Mouse (Mus musculus) small intestine, adult 2 months (tissue): ENCODE results near the gene Ctdnep1. TPM values are rescaled to one million over a fixed set of nuclear protein-coding genes. Genes with fewer than 3 reads are reported as not detected.

ENCODE experiments used
- H3K27ac ChIP-seq: fragments of 200-500 bp; 2 replicates; pipeline ENCODE4 v1.5.1; 2012; ENCODE audit warnings: low read depth, low read length, control low read depth, inconsistent platforms; ENCODE audit not compliant: insufficient read depth
- H3K27me3 ChIP-seq: fragments of 200-500 bp; 2 replicates; pipeline ENCODE4 v1.6.1; 2012; ENCODE audit warnings: mild to moderate bottlenecking, moderate library complexity, low read length, inconsistent platforms; ENCODE audit not compliant: control insufficient read depth, insufficient read depth
- H3K36me3 ChIP-seq: fragments of 200-500 bp; 2 replicates; pipeline ENCODE4 v1.6.1; 2012; ENCODE audit warnings: mild to moderate bottlenecking, low read length, control low read depth, inconsistent platforms; ENCODE audit not compliant: control insufficient read depth, insufficient read depth
- H3K4me1 ChIP-seq: fragments of 200-500 bp; 2 replicates; pipeline ENCODE4 v1.6.1; 2012; ENCODE audit warnings: low read length, inconsistent platforms, mixed read lengths; ENCODE audit not compliant: control insufficient read depth, insufficient read depth, insufficient read length
- H3K4me3 ChIP-seq: fragments of 200-500 bp; 2 replicates; pipeline ENCODE4 v1.5.1; 2012; ENCODE audit warnings: low read depth, mild to moderate bottlenecking, control low read depth, inconsistent platforms, low read length, moderate library complexity
- CTCF ChIP-seq: fragments of 200-500 bp; IDR thresholded peaks from 2 replicates; pipeline ENCODE4 v1.5.1; 2012; ENCODE audit warnings: low read depth, mild to moderate bottlenecking, control low read depth, inconsistent platforms, low read length, moderate library complexity, mixed read lengths; ENCODE audit not compliant: insufficient replicate concordance, insufficient read length; ENCODE audit errors: extremely low read depth
- POLR2A ChIP-seq: fragments of 200-500 bp; IDR thresholded peaks from 2 replicates; pipeline ENCODE4 v1.6.1; 2012; ENCODE audit warnings: low read depth, mild to moderate bottlenecking, control low read depth, inconsistent platforms, low read length, moderate library complexity
- WGBS: fragments of 180-500 bp; shearing (Covaris S2); methylation state at CpG from one replicate; pipeline ENCODE4 v1.1.7; 2018; 5-methylcytosine and 5-hydroxymethylcytosine counted together
- polyA plus RNA-seq: library from polyadenylated mRNA; depleted of rRNA; stranded (reverse); fragments of >200 nt; gene quantifications from 2 replicates; pipeline ENCODE4 v1.2.3, GENCODE M21; 2012

Ctdnep1 gene
- polyA plus RNA-seq, 1 experiment = 116 TPM

DNA sequence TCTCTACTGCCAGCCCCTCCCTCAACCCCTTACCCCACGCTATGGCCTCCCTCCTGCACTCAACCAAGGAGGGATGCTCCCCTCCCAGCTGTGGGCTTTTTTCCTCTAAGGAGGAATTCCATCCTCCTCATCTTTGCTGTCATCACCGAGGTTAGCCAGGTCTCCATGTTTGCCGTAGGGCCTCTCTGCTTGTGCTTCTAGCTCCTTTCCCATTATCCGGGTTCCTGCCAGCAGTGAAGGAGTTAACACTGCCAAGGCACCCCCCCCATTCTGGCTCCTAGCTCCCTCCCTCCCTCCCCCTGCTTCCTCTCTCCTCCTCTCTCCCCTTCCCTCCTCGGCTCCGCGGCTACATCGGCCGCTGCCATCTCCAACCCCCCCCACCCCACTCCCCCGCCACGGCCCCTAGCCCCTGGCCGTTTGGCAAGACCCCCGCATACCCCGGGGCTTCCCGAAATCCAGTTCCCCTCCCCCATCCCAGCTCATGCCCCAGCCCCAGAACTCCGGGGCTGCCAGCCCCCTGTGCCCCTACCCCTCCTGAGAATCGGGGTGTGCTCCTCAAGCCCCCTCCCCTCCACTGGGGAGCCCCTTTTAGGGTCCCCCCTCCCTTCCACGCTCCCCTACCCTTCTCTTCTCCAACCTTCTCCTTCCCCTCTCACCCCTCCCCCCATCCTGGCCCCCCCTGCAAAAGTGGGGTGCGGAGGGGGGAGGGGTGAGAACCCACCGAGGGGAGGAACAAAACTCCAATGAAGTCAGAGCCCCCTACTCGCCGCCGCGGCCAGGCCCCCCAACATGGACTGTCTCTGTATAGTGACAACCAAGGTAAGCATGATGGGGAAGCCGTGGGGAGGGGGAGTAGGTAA, 37.4 kb downstream of the Ctdnep1 start:
- no peak overlapping the region for H3K27ac ChIP-seq
- H3K4me3 ChIP-seq = peak overlapping the region; percentile 48
- peaks cover 2% of the 10 kb centered on the region; the same call in 1 of the 2 replicates for H3K4me1 ChIP-seq
- no peaks in the 10 kb centered on the region for H3K36me3 ChIP-seq
- peaks cover 2% of the 10 kb centered on the region; the same call in 1 of the 2 replicates for H3K27me3 ChIP-seq
- TF ChIP-seq POLR2A (no peak), CTCF (no peak)
- 9% methylated on average over 23 of the region's 25 CpGs for WGBS

DNA sequence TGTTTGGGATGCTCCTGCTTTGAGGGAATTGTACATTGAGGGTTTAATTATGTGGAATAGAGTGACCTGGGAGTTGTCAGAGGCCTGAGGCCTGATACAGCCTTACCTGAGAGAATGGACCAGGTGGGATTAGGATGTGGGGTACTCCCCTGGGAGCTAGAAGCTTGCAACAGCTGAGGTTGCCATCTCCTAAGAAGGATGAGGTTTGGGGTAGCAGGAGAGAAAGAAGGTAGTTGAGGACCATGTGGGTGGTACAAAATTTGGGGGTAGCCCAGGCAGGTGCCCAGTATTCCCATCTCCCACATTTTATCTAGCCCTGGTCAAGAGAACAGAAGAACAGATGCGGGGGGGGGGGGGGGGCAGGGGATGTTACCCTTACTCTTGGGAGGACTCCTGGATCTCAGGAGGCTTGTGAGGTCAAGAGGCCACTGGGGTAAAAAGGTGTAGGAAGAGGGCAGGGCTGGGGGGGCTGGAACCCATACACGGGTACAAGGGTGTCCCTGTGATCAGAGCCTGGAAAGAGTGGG, 38.6 kb downstream of the Ctdnep1 start:
- Histone ChIP-seq H3K27me3 (peaks cover 8% of the 10 kb centered on the region; the same call in 1 of the 2 replicates), H3K36me3 (no peaks in the 10 kb centered on the region), H3K4me1 (no peaks in the 10 kb centered on the region), H3K4me3 (no peak overlapping the region), H3K27ac (no peak overlapping the region)
- WGBS = 57% methylated on average over 2 of the region's 2 CpGs
- TF ChIP-seq POLR2A (no peak), CTCF (no peak)

DNA sequence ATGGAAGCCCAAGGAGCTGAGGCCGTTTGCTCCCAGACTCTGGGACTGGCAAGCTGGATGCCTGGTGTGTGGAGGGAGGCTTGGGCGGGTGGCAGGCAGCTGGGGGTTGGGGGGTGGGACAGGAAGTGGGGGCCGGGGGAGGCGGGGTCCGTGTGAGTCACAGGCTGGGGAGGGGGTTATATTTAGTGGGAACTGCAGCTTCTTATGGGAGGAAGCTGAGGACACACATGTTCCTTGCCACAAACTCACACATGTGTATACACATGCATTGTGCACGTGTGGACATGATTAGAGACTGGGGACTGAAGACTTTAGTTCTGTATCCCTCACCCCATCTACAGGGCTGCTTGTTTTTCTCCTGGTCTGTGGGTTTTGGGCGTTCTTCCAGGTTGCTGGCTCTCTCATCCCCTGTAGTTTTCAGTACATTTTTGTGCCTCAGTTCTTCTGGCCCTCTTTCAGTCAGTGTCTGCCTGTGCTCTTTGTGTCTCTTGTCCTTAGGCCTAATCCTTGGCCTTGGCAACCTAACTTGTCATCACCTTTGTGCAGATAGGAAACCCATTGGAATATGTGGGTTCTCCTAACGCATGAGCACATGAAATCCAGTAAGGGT, 39.2 kb downstream of the Ctdnep1 start:
- 44% methylated on average over 8 of the region's 8 CpGs for WGBS
- no peaks in the 10 kb centered on the region for H3K36me3 ChIP-seq
- H3K4me1 ChIP-seq = no peaks in the 10 kb centered on the region
- H3K27ac ChIP-seq = no peak overlapping the region
- H3K4me3 ChIP-seq = no peak overlapping the region
- no peak for TF ChIP-seq CTCF
- no peak for TF ChIP-seq POLR2A
- peaks cover 8% of the 10 kb centered on the region; the same call in 1 of the 2 replicates for H3K27me3 ChIP-seq

DNA sequence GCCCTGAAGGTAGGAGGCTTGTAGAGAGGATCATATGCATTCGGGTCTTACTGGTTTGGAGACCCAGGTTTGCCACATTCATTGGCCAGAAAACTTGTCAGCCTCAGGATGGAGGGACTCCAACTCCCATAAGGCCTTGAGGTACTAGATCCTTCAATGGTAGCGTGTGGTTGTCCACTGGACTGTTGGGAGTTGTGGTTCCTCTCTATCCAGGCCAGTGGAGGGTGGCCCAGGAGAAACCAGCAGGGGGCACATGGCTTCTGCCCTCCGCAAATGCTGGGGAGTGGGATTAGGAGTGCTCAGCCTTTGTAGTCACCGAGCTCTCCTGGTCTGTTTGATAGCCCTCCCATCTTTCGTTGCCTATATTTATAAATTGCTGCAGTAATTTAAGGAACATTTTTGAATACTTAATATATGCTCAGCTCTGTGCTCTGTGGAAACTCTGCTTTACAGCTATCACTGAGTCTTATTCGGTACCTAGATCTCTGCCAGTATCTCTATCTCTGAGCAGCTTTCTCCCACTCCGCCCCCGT, 39.8 kb downstream of the Ctdnep1 start:
- WGBS = under 1% methylated on average over 8 of the region's 8 CpGs
- H3K36me3 ChIP-seq = no peaks in the 10 kb centered on the region

DNA sequence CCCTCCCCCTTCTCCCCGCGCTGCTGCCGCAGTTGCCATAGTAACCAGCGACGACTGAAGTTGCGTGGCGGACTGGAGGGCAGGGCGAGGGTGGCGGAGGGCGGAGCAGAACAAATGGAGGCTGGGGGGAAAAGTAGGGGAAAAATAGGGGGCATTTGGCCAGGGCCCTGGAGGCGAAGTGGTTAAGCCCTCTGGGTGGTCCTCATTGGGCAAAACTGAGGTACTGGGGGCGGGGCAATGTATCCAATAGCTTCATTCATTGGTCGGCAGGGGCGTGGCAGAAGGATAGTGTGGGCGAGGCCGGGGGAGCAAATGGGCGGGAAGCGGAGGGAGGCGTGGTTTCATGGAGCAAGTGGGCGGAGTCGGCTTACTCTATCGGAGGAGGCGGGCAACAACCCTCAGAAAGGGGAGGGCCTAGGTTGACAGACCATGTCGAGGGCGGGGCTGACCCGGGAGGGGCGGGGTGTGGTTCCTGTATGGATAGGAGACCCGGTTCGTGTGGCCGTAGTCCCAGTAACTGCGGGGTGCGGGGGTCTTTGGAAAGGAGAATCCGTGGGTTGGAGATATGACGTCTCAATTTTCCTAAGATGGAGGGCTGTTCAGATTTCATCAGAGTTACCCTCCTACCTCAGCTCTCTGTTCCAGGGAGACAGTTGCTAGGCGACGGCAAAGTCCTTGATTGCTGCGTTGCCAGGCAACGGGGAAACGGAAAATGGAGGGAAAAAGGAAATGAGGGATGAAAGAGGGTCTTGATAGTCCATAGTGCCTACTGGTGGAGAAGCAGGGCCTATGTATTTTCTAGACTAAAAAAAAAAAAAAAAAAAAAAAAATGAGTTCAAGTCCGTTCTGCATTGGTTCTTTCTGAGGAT, 40.5 kb downstream of the Ctdnep1 start:
- WGBS = 3% methylated on average over 40 of the region's 40 CpGs
- TF ChIP-seq CTCF (no peak), POLR2A (no peak)
- H3K27ac ChIP-seq = no peak overlapping the region

More for the DNA sequence above, 39.8 kb downstream of the Ctdnep1 start:
- H3K4me3 ChIP-seq = peak overlapping the region; percentile 78
- no peak overlapping the region for H3K27ac ChIP-seq
- TF ChIP-seq CTCF = peak; percentile 77; the same call in 1 of the 2 replicates
- no peak for TF ChIP-seq POLR2A
- H3K4me1 ChIP-seq = no peaks in the 10 kb centered on the region
- peaks cover 10% of the 10 kb centered on the region for H3K27me3 ChIP-seq

DNA sequence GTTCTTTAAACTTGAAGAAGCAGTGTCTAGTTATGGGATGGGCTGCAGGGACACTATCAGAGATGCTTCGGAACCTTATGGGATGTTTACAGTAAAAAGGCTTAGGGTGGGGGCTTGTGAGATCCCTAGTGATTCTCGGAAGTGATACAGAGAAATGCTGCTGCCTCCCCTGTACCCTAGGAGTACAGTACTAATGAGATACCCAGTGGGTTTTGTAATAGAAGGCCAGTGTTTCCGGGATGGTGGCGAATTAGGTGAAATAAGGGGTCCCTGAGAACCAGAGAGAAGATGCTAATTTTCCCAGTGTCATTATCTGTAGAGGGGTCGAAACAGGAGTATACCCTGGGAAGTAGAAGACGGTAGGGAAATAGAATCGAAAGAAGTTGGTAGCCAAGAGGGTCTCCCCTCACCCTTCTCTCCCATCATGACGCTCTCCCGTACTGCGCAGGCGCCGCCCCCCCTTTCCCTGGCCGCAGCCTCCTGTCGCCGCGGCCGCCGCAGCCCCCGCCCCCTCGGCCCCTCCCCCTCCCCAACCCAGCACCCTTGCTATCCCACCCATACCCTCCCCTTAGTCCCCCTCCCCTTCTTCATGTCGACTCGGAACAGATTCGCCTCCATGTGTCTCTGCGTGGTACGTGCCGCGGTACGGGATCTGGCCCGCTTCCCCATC, 42.7 kb downstream of the Ctdnep1 start:
- H3K36me3 ChIP-seq = no peaks in the 10 kb centered on the region
- peaks cover 15% of the 10 kb centered on the region for H3K27me3 ChIP-seq
- peak overlapping the region; percentile 27; the same call in 1 of the 2 replicates for H3K4me3 ChIP-seq
- no peak overlapping the region for H3K27ac ChIP-seq
- TF ChIP-seq CTCF = no peak
- TF ChIP-seq POLR2A = no peak
- H3K4me1 ChIP-seq = peaks cover 4% of the 10 kb centered on the region; the same call in 1 of the 2 replicates
- 21% methylated on average over 27 of the region's 29 CpGs for WGBS

More for the DNA sequence above, 40.5 kb downstream of the Ctdnep1 start:
- peaks cover 15% of the 10 kb centered on the region for H3K27me3 ChIP-seq
- peak overlapping the region; percentile 78 for H3K4me3 ChIP-seq
- H3K4me1 ChIP-seq = no peaks in the 10 kb centered on the region
- no peaks in the 10 kb centered on the region for H3K36me3 ChIP-seq
